ENCODE assay signal across 8 mouse cellular contexts in the genomic region with DNA sequence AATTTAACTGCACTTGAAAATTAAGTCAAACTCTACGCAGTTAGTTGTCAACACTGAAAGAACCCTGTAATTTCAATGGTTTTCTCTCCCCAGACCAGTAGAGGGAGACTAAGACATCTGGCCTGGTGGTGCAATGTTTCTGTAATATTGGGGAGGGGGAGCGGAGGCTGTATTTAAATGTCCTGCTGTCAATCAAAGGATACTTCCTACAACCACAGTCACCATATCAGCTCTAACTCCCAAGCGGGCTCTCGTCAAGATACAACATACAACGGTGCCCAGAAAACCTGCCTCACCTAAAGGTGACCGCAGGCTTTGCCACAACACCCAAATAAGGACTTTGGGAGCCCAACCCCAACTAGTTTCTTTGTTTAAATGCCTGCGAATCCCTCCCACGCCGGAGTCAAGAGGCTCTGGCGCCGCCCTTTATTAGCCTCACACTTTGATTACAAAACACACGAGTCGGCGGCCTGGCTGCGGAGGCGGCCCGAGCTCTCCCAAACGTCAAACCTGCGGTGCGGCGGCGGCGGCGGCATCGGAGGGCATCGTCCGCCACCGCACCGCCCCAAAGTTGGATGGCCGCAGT. TPM values are rescaled to one million over a fixed set of nuclear protein-coding genes. Genes with fewer than 3 reads are reported as not detected.
DNase-seq lines count a peak whose midpoint lies in the region; ATAC-seq lines count a peak whose summit lies in the region.

No protein-coding gene starts in this region.

- H3K4me1 ChIP-seq in embryonic facial prominence, embryonic 11.5 days (ENCODE audit: control insufficient read depth, insufficient read depth, low read length): 0 out of 2 replicates have a peak, but pooled peaks cover 2% of the 10 kb centered on the region
- H3K4me1 ChIP-seq in intestine, embryonic 16.5 days (ENCODE audit: control insufficient read depth, insufficient read depth, low read length): no peaks in the 10 kb centered on the region
- H3K4me1 ChIP-seq in limb, embryonic 12.5 days (replicated peaks): peaks cover 6% of the 10 kb centered on the region; the same call in 1 of the 2 replicates
- H3K4me1 ChIP-seq in midbrain, embryonic 14.5 days (ENCODE audit: control insufficient read depth, insufficient read depth, low read length): 0 out of 2 replicates have a peak, but pooled peaks cover 11% of the 10 kb centered on the region

- peak overlapping the region; percentile 96 for H3K9ac ChIP-seq in embryonic facial prominence, embryonic 11.5 days (replicated peaks; ENCODE audit: low read length)
- peak overlapping the region; percentile 98 for H3K9ac ChIP-seq in intestine, embryonic 16.5 days (ENCODE audit: low read depth, low read length)
- peak overlapping the region; percentile 99 for H3K9ac ChIP-seq in limb, embryonic 12.5 days (replicated peaks)
- H3K9ac ChIP-seq in midbrain, embryonic 14.5 days (replicated peaks; ENCODE audit: low read length): peak overlapping the region; percentile 96

- H3K36me3 ChIP-seq in embryonic facial prominence, embryonic 11.5 days (replicated peaks; ENCODE audit: control insufficient read depth, insufficient read depth, low read depth, low read length): no peaks in the 10 kb centered on the region
- no peaks in the 10 kb centered on the region for H3K36me3 ChIP-seq in intestine, embryonic 16.5 days (ENCODE audit: control insufficient read depth, insufficient read depth, low read length)
- no peaks in the 10 kb centered on the region for H3K36me3 ChIP-seq in limb, embryonic 12.5 days
- no peaks in the 10 kb centered on the region for H3K36me3 ChIP-seq in midbrain, embryonic 14.5 days (ENCODE audit: control insufficient read depth, insufficient read depth, low read length)

- H3K4me2 ChIP-seq in embryonic facial prominence, embryonic 11.5 days (ENCODE audit: low read depth, low read length): peak overlapping the region; percentile 46
- H3K4me2 ChIP-seq in intestine, embryonic 16.5 days (ENCODE audit: low read depth, low read length): peak overlapping the region; percentile 69
- peak overlapping the region; percentile 78 for H3K4me2 ChIP-seq in limb, embryonic 12.5 days
- peak overlapping the region; percentile 56 for H3K4me2 ChIP-seq in midbrain, embryonic 14.5 days (ENCODE audit: low read length)

- no peaks in the 10 kb centered on the region for H3K27me3 ChIP-seq in embryonic facial prominence, embryonic 11.5 days (ENCODE audit: control insufficient read depth, insufficient read depth, low read length)
- no peaks in the 10 kb centered on the region for H3K27me3 ChIP-seq in intestine, embryonic 16.5 days (replicated peaks; ENCODE audit: control insufficient read depth, insufficient read depth, low read length)
- no peaks in the 10 kb centered on the region for H3K27me3 ChIP-seq in limb, embryonic 12.5 days
- H3K27me3 ChIP-seq in midbrain, embryonic 14.5 days (ENCODE audit: control insufficient read depth, insufficient read depth, low read length): no peaks in the 10 kb centered on the region

- no peaks in the 10 kb centered on the region for H3K9me3 ChIP-seq in embryonic facial prominence, embryonic 11.5 days (replicated peaks; ENCODE audit: control insufficient read depth, low read length)
- no peaks in the 10 kb centered on the region for H3K9me3 ChIP-seq in intestine, embryonic 16.5 days (ENCODE audit: control insufficient read depth, low read length)
- no peaks in the 10 kb centered on the region for H3K9me3 ChIP-seq in limb, embryonic 12.5 days
- no peaks in the 10 kb centered on the region for H3K9me3 ChIP-seq in midbrain, embryonic 14.5 days (ENCODE audit: control insufficient read depth, low read length)

- peak overlapping the region; percentile 95 for H3K27ac ChIP-seq in embryonic facial prominence, embryonic 11.5 days (replicated peaks; ENCODE audit: low read depth, low read length)
- peak overlapping the region; percentile 99 for H3K27ac ChIP-seq in intestine, embryonic 16.5 days (ENCODE audit: low read length)
- H3K27ac ChIP-seq in limb, embryonic 12.5 days: peak overlapping the region; percentile 98
- H3K27ac ChIP-seq in midbrain, embryonic 14.5 days (replicated peaks; ENCODE audit: low read depth, low read length): peak overlapping the region; percentile 98

- peak overlapping the region; percentile 88 for H3K4me3 ChIP-seq in embryonic facial prominence, embryonic 11.5 days (ENCODE audit: low read depth, low read length)
- H3K4me3 ChIP-seq in intestine, embryonic 16.5 days (ENCODE audit: low read length): peak overlapping the region; percentile 98
- peak overlapping the region; percentile 100 for H3K4me3 ChIP-seq in limb, embryonic 12.5 days (replicated peaks)
- peak overlapping the region; percentile 96 for H3K4me3 ChIP-seq in midbrain, embryonic 14.5 days (replicated peaks; ENCODE audit: low read depth, low read length)

- peak; percentile 58; the same call in 1 of the 2 replicates for ATAC-seq in embryonic facial prominence, embryonic 11.5 days (replicated peaks; ENCODE audit: insufficient number of reproducible peaks, low FRiP score, low TSS enrichment, low read depth)
- peak; percentile 49 for ATAC-seq in intestine, embryonic 16.5 days
- ATAC-seq in limb, embryonic 12.5 days (ENCODE audit: insufficient number of reproducible peaks, insufficient read depth, low FRiP score, low TSS enrichment, low read depth): peak; percentile 58; the same call in 1 of the 2 replicates
- peak; percentile 57 for ATAC-seq in midbrain, embryonic 14.5 days (ENCODE audit: low FRiP score, low TSS enrichment)

- WGBS in embryonic facial prominence, embryonic 11.5 days: under 1% methylated on average over 30 of the region's 30 CpGs
- WGBS in intestine, embryonic 16.5 days: under 1% methylated on average over 30 of the region's 30 CpGs
- WGBS in limb, embryonic 12.5 days: under 1% methylated on average over 30 of the region's 30 CpGs
- under 1% methylated on average over 30 of the region's 30 CpGs for WGBS in midbrain, embryonic 14.5 days

- peak; percentile 32 to 37 for DNase-seq in left cerebral cortex, adult 18-20 months (ENCODE audit: low spot score in 2 of 2)
- no peak for DNase-seq in left cerebral cortex, adult 11 months (ENCODE audit: low spot score)
- peak; percentile 89 for DNase-seq in embryonic facial prominence, embryonic 11.5 days (ENCODE audit: low spot score)
- peak; percentile 83 for DNase-seq in gonadal fat pad, adult 2 months (ENCODE audit: low read depth)
- peak; percentile 89 for DNase-seq in midbrain, embryonic 14.5 days
- peak; percentile 75 for DNase-seq in spleen, adult 12 weeks (ENCODE audit: low spot score)

RNA-seq across cellular contexts. Expression of a gene that starts 1.4 kb away (rescaled TPM):
- 10 to 100 TPM; 40.2 to 47.6 TPM for total RNA-seq in left cerebral cortex, adult 18-20 months (2021)
- polyA plus RNA-seq in embryonic facial prominence, embryonic 11.5 days (2014; fragmentation: Nextera tagmentation; extraction: Ambion mirVana): 9.2 and 9.4 TPM in 2 replicates
- polyA plus RNA-seq in gonadal fat pad, adult 2 months (2012; rRNA removed): 6.5 and 8.5 TPM in 2 replicates
- polyA plus RNA-seq in intestine, embryonic 16.5 days (2015; fragmentation: Nextera tagmentation; extraction: Ambion mirVana): 3.9 and 4.0 TPM in 2 replicates
- 11.3 and 11.6 TPM in 2 replicates for polyA plus RNA-seq in limb, embryonic 12.5 days (2016; fragmentation: Nextera tagmentation; extraction: Ambion mirVana)
- polyA plus RNA-seq in midbrain, embryonic 14.5 days (2014; fragmentation: Nextera tagmentation; extraction: Ambion mirVana): 6.4 and 10.7 TPM in 2 replicates
